Mouse (Mus musculus) frontal cortex, adult 2 months (tissue): Measurements from ENCODE around the gene Trim10. TPM values are rescaled to one million over a fixed set of nuclear protein-coding genes. Genes with fewer than 3 reads are reported as not detected.

ENCODE experiments used
- DNase-seq, 2 experiments: peaks; one replicate each; pipeline ENCODE4 v3.0.0; 2022; ENCODE audit warnings: low spot score in 1 of 2; ENCODE audit errors: extremely low spot score in 1 of 2
- polyA plus RNA-seq: library from polyadenylated mRNA; depleted of rRNA; stranded (reverse); fragments of >200 nt; gene quantifications from 2 replicates; pipeline ENCODE4 v1.2.3, GENCODE M21; 2012; rRNA removed

The Trim10 gene
- 0.06 and 0.08 TPM in 2 replicates for polyA plus RNA-seq

DNA sequence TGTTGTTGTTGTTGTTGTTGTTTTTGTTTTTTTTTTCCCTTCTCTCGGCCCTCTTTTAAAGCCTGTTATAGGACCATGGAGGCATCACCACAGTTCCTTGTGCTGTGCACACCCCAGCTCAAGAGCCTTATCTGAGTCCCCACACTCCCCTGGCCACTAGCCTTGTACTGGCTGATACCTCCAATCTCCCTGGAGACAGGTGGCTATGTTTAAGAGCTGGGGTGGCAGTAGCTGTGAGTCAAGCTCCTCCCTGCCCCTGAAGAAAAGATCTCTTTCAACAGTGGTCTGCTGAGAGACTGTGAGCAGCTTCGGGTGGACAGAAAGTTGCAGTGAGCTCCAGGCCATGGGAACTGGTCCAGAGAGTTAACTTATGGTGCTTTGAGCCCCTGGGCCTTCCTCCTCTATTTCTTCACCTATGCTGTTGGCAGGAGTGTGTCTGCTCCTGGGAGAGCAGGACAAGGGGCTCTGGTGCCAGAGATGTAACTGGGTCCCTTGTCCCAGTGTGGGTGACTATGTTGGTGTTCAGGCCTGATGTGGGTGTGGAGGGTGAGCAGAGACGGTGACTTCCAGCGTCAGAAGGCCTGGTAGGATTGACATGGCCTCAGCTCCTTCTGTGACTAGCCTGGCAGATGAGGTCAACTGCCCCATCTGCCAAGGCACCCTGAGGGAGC, at the start of gene Trim10:
Trim10 (plus strand) TSS at position 291 of the 671 bp plus-strand sequence.
- no peak for DNase-seq

DNA sequence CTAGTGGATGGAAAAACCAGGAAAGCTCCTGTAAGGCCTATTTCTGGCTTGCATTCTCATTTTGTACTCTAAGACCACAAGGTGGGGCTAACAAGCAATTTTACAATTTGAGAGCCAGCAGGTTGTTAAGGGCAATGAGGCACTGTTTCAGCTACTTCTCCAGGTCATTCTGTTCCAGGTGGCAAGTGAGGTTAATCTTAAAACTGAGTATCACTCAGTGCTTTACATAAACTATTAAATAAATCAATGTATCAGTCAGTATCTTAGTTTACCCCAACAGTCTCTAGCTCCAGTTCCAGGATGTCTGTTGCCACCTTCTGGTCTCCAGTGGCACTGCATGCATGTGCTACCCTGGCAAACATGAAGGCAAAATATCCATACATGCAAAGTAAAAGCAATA, 45.4 kb upstream of the Trim10 start:
- DNase-seq: peak in 1 of 2 experiments; percentile 63

DNA sequence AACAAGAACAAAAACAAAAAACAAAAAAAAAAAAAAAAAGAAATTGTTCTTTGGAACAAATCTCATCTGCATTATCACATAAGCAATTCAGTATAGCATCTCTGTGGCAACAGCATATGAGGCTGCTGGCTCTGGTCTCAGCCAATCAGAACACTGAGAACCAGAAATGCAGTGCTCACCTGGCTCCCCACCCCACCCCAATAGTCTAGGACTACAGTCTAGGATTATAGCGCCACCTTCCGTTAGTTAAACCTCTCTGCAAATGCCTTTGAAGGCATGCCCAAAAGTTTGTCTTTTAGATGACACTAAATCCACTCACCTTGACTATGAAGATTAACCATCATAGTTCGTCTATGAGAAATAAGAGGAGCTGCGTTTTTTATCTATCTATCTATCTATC, 43.8 kb upstream of the Trim10 start:
- peak in 1 of 2 experiments; percentile 36 for DNase-seq

DNA sequence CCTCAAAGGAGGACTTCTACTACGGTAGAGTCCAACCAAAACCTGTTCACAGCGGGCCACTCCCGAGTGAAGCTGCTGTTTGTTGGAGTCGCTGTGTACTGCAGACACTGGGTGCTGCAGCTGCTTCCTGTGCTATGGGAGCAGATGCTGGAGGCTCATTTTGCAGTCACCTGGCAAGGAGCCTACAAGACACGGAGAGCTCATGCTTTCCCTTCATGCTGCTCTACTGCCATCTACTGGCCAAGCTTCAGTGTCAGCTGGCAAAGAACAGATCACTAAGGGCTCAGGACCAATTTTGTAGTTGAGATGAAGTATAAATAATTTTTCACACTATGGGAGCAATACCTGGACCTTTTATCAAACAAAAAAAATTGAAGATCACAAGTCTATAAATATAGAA, 43.4 kb upstream of the Trim10 start:
- peak; percentile 87 to 96 for DNase-seq

DNA sequence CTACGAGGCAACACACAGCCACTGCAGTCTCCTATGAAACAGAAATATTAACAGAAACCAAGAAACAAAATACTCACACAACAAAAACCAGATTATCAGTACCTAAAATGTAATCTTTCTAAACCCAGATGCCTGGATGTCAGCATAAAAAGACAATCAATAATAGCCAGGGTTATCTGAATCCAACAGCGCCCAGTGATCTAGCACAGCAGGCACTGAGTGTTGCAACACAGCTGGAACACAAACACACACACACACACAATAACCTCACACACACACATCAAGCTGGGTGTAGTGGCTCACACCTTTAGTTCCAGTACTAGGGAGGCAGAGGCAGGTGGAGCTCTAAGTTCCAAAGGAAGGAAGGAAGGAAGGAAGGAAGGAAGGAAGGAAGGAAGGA, 40.9 kb upstream of the Trim10 start:
- no peak for DNase-seq

DNA sequence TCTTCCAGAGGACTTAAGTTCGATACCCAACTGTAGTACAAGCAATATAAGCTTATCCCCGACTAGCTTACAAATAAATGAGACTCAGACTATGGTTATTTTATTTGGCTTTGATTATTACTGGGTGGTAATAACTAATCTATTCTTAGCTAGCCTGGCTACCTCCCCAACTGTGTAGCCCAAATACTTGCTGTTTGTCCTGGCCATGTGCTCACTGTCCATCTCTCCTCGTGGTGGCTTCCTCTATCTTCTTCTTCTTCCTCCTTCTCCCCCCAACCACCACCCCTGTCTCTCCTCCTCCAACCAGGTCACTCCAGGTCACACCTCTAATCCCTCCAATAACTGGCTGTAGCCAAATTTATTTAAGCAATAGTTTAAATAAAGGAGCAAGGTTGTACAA, 38.9 kb upstream of the Trim10 start:
- no peak for DNase-seq

DNA sequence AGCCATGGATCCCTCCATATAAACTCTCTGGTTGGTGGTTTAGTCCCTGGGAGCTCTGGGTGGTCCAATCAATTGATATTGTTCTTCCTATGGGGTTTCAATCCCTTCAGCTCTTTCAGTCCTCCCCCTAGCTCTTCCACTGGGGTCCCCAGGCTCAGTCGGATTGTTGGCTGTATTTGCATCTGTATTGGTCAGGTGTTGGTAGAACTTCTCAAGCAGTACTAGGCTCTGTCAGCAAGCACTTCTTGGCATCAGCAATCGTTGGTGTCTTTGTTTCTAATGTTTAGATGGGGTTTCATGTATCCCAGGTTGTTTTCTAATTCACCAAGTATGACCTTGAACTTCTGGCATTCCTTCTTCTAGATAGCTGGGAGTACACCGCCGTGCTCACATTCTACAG, 36.7 kb upstream of the Trim10 start:
- no peak for DNase-seq

DNA sequence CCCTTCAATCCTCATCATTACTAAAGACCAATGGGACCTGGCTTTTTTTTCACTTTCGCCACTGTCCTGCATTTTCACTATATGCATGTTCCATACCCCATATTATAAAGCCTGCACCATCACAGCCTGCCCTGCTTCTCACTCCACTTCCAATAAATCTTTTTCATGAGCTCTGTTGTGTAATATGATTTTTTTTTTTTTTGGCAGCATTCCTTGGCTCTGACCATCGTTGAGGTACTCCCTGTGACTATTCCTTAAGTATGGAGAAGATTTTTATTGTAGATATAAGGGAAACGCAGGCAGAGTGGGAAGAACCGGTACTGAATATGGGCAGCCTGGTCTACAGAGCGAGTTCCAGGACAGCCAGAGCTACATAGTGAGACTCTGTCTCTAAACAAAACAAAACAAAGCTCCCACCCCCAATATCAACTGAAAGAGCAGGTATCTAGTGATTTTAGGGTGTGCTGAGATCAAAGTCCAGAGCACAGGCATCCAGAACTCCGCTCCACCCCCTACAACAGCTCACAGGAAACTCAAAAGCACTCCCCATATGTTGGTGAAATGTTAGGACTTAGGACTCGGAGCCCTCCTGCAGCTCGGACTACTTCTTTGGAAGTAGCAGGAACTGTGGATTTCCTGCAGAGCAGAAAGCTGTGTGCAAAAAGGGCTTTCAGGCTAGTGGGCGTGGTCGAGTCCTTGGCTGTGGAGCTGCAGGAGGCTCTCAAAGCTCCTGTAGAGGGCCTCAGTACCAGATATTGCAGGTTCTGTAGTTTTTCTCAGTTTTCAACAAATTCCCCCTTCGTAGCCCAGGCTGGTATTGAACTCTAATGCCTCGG, 33.6 kb upstream of the Trim10 start:
- peak; percentile 22 to 68 for DNase-seq

DNA sequence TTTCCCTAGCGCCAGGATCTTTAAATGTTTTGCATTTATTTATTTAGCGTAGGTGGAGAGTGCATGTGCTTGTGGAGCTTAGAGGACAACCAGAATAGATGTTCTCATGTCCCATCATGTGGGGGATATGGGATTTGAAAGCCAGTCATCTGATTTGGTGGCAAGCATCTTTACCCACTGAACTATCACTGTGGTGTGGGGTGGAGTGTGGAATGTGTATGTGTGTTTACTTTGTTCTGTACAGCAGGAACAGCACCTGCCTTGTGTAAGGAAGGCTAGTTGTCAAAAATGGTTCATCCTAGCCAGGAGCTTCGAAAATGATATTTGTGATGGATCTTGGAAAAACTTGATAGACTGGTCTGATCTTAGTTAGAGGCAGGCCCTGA, 33.0 kb upstream of the Trim10 start:
- peak in 1 of 2 experiments; percentile 22 for DNase-seq

DNA sequence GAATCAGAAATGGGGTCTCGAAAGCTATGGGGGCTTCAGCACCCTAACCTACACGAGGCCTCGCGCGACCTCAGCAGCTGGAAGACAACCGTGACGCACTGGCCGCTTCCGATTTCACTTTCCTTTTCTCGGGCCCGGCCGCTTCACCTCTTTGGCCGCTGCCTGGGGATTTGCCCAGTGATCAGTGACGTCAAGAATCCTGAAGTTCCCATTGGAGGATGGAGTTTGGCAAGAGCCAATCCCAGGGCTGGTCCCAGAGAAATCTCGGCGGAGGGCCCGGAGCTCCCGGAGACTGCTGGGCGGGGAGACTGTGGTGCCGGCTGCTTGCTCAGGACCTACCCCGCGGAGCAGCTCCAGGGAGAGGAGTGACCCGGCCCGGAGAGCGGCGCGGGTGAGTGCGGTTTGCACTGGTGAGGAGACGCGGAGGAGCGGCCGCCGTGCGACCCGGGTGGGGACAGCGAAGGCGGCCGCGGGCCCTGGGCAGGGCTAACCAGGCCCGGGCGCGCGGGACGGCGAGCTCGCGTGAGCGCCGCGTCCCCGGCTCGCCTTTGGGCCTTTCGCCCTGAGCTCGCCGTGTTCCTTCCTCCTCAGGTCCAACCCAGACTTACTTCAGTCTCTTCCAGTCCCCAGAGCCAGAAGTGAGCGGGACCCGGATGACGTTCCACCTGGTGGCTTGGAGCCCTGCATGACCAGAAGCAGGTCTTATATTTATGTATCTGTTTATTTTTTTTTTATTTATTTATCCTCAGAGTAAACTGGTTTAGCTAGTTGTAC, 32.3 kb upstream of the Trim10 start, which contains the start of gene Trim26:
Trim26 (plus strand) TSS at position 261 of the 774 bp plus-strand sequence.
- peak; percentile 95 to 99 for DNase-seq

DNA sequence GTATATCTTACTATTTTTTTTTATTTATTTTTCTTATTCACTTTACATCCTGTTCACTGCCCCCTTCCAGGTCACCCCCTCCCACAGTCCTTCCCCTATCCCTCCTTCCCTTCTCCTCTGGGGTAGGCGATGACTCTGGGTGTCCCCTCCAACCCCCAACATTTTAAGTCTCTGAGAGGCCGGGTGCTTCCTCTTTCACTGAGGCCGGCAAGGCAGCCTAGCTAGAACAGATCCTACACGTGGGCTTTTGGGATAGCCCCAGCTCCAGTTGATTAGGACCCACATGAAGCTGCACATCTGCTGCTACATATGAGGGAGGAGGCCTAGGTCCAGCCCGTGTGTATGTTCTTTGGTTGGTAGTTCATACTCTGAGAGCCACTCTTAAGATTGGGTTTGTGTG, 30.4 kb upstream of the Trim10 start:
- no peak for DNase-seq

DNA sequence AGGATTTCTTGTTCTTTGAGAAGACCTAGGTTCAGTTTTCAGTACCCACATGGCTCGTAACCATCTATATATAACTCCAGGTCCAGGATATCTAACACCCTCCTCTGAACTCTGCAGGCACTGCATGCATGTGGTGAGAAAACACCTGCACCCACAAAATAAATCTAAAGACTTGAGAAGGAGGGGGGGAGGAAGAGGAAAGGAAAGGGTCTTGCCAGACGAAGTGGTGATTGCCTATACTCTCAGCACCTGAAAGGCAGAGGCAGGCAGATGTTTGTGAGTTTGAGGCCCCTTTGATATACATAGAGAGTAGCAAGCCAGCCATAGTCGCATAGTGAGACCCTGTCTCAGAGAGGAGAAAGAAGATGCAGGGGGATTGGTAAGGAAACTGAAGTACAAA, 29.4 kb upstream of the Trim10 start:
- no peak for DNase-seq

DNA sequence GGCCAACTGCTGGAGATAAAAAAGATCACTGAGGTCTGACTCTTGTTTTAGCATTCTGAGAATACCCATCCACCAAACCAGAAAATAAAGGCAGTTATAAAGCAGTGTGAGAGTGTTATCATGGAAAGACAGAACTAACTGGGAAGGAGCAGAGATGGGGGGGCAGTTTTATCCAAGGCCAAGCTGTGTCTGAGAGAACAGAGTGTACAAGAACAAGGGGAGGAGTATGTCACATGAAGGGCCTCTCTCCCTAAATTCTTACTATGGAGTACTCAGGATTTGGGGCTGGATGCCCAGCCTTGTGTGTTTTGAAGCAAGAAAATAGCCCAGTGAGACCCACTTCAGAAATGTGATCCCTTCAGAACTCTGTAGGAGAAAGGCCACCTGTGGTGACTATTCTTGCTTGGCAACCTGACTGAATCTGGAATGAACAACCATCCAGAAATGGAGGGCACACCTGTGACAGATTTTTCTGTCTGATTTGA, 28.4 kb upstream of the Trim10 start:
- DNase-seq: no peak

DNA sequence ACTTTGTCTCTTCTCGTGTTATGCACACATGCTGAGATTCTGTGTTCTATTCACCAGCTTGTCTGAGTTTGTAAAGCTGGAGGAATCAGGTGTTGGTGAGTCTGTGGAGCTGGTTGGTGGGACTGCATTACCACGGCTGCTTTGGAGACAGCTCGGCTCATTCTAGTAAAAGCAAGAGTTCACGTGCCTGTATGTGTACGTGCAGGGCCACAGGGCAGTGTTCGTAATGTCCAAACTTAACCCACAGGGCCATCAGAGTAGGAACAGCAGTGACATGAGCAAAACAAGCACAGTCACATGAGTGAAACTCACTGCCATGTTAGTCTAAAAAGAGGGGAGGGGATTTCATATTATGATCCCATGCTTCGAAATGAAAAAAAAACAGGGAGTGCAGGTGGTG, 25.7 kb upstream of the Trim10 start:
- DNase-seq: no peak

DNA sequence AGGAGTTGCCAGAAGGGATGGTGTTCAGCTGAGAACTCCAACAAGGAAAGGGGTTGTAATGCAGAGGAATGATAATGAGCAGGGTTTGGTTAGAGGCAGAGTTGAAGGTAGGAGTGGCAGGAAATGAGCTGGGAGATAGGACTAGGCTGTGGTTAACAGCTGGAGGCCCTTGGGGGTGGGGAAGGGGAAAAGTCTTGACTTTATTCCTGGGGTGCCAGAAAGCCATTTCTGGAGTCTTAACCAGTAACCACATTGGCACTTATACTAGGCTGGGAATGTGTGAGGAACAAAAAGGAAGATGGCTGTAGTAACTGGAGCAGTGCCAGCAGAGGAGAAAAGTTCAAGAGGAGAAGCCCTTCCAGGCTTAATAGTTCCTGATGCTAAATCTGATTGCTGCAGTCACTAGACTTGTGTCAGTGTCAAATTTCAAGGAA, 25.1 kb upstream of the Trim10 start:
- DNase-seq: no peak

DNA sequence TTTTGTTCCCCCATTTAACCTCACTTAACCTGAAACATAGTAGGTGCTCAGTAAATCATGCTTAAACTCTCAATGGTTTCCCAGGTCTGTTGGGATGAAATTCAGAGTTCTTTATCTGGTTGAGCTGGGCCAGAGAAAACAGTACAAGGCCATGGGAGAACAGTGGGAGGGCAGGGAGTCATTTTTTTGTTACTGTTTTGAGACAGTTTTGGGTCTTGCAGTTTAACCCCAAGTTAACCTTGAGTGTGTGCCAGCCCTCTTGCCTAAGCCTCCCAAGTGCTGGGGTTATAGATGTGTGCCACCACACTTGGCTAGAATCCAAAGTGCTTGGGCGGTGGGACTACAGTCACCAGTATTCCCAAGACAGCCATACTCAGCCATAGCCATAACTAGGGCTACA, 24.6 kb upstream of the Trim10 start:
- no peak for DNase-seq

DNA sequence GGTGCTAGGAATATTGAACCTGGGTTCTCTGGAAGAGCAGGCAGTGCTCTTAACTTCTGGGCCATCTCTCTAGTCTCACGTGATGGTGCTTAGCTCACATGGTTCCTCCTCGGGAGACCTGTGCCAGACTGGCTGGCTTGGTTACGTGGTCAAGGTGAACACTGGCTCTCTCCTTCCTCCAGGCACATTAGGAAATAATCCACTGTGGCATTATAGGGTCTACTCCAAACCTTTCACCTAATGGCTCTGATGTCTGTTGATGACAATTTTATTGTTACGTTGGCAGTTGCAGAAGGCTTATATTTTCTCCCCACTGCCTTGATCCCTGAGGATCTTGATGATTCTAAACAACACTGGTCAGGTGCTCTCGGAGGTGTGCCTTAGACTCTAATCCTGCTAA, 20.5 kb upstream of the Trim10 start:
- DNase-seq: no peak

DNA sequence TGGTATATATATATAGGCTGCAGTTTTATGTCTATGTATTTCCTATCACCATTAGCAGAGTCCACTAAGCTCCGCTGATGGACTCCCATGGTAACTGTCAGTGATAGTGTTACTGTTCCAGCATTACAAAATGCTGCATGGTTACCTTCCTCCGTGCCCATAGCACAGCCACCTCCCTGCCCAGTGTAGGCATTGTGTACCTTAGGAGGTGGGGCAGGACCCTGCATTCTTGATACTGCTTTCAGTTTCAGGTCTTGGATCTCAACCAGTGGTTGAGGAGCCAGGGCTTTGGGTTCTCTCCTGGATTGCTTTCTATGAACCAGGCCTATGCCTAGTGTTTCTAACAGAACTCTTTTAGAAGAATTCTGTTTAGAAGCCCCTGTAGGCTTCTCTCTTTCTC, 19.4 kb upstream of the Trim10 start:
- DNase-seq: no peak

DNA sequence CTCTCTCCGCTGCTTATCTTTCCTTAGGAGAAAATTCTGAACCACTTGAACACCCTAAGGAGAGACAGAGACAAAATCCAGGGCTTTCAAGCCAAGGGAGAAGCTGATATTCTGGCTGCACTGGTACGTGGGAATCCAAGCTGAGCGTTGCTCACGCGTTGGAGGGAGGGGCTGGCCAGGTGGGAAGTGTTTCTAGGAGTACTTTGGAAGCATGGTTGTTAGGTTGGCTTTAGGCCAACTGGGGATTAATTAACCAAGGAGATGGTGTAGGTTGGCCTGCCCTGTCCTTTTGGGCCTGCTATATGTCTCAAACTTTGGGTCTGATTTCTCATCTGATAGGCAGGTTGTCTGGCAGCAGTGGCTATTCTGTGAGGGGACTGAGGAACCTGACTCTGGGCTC, 18.2 kb upstream of the Trim10 start:
- DNase-seq: no peak

DNA sequence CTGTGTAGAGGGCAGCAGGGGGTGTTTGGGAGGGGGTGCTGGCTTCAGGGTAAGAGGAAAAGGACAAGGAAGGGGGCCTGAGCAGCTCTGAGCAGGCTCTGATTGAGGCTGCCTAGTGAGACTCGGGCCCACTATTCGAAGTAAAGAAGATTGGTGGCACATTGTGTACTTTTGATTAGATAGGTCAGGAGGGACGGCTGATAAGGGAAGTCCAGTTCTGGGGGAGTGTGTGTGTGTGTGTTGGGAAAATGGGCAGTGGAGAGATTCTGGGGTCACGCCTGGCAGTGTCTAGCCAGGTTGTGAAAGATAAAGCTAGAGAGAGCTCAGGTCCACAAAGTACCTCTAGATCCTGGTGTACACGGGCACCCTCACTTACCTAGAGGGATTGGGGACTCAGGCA, 17.7 kb upstream of the Trim10 start:
- no peak for DNase-seq

DNA sequence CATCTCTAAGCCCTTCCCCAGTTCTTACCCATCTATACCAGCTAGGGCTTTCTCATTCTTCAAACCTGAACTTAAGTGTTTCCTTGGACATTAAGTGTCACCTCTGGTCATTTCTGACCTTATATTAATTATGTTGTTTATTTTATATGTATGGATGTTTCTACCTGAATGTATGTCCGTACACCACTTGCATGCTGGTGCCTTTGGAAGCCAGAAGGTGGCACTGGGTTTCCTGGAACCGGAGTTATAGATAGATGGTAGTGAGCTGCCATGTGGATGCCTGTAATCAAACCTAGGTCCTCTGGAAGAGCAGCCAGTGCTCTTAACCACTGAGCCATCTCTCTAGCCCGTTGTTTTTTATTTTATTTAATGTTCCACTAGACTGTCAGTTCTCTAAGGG, 13.9 kb upstream of the Trim10 start:
- no peak for DNase-seq
